Mouse (Mus musculus) MEL (cell line): ENCODE data around the gene Ikzf3.

Source experiments
- CHD1 ChIP-seq: IDR thresholded peaks from 2 replicates; pipeline ENCODE4 v1.6.1; 2012; ENCODE audit warnings: low read depth, mild to moderate bottlenecking, inconsistent platforms, low read length, improper control_type of control experiment
- CHD2 ChIP-seq: IDR thresholded peaks from 2 replicates; pipeline ENCODE4 v1.6.1; 2011; ENCODE audit warnings: low read length, improper control_type of control experiment
- CTCF ChIP-seq, 3 experiments: IDR thresholded peaks in 2 of 3; conservative IDR thresholded peaks in 1 of 3; 2 replicates each; pipeline ENCODE4 v1.5.1; 2011 to 2012; ENCODE audit warnings: low read length in 3 of 3, low read depth in 2 of 3, mild to moderate bottlenecking in 2 of 3, improper control_type of control experiment in 1 of 3, inconsistent platforms in 1 of 3, mixed read lengths in 1 of 3, moderate library complexity in 1 of 3; ENCODE audit not compliant: control insufficient read depth in 1 of 3, insufficient read depth in 1 of 3, poor library complexity in 1 of 3, severe bottlenecking in 1 of 3
- ETS1 ChIP-seq: IDR thresholded peaks from 2 replicates; pipeline ENCODE4 v1.6.1; 2012; ENCODE audit warnings: low read depth, mild to moderate bottlenecking, inconsistent platforms, low read length, improper control_type of control experiment, moderate library complexity
- GABPA ChIP-seq: IDR thresholded peaks from 2 replicates; pipeline ENCODE4 v1.6.1; 2012; ENCODE audit warnings: low read depth, mild to moderate bottlenecking, inconsistent platforms, low read length, improper control_type of control experiment, moderate library complexity
- GATA1 ChIP-seq: IDR thresholded peaks from 2 replicates; pipeline ENCODE4 v1.6.1; 2011; ENCODE audit warnings: low read depth, low read length, improper control_type of control experiment
- MAFK ChIP-seq: IDR thresholded peaks from 2 replicates; pipeline ENCODE4 v1.6.1; 2011; ENCODE audit warnings: low read depth, mild to moderate bottlenecking, low read length, improper control_type of control experiment, borderline replicate concordance
- MAX ChIP-seq: IDR thresholded peaks from 2 replicates; pipeline ENCODE4 v1.6.1; 2011; ENCODE audit warnings: low read length, improper control_type of control experiment
- MXI1 ChIP-seq: IDR thresholded peaks from 2 replicates; pipeline ENCODE4 v1.6.1; 2011; ENCODE audit warnings: mild to moderate bottlenecking, low read depth, low read length, improper control_type of control experiment
- POLR2A ChIP-seq, 2 experiments: IDR thresholded peaks; 2 replicates each; pipeline ENCODE4 v1.6.1; 2011 to 2012; ENCODE audit warnings: low read length in 2 of 2, mild to moderate bottlenecking in 2 of 2, control low read depth in 1 of 2, improper control_type of control experiment in 1 of 2, low read depth in 1 of 2, moderate library complexity in 1 of 2; ENCODE audit not compliant: control insufficient read depth in 1 of 2, insufficient read depth in 1 of 2, poor library complexity in 1 of 2
- POLR2AphosphoS2 ChIP-seq: IDR thresholded peaks from 2 replicates; pipeline ENCODE4 v1.6.1; 2011; ENCODE audit warnings: low read length, improper control_type of control experiment
- TCF12 ChIP-seq: IDR thresholded peaks from 2 replicates; pipeline ENCODE4 v1.6.1; 2014; ENCODE audit warnings: low read depth, mild to moderate bottlenecking, inconsistent platforms, low read length, improper control_type of control experiment, moderate library complexity
- ZC3H11A ChIP-seq: IDR thresholded peaks from 2 replicates; pipeline ENCODE4 v1.6.1; 2012; ENCODE audit warnings: low read depth, mild to moderate bottlenecking, inconsistent platforms, low read length, improper control_type of control experiment
- ZKSCAN1 ChIP-seq: IDR thresholded peaks from 2 replicates; pipeline ENCODE4 v1.6.1; 2012; ENCODE audit warnings: low read depth, mild to moderate bottlenecking, inconsistent platforms, low read length, improper control_type of control experiment, moderate library complexity

DNA sequence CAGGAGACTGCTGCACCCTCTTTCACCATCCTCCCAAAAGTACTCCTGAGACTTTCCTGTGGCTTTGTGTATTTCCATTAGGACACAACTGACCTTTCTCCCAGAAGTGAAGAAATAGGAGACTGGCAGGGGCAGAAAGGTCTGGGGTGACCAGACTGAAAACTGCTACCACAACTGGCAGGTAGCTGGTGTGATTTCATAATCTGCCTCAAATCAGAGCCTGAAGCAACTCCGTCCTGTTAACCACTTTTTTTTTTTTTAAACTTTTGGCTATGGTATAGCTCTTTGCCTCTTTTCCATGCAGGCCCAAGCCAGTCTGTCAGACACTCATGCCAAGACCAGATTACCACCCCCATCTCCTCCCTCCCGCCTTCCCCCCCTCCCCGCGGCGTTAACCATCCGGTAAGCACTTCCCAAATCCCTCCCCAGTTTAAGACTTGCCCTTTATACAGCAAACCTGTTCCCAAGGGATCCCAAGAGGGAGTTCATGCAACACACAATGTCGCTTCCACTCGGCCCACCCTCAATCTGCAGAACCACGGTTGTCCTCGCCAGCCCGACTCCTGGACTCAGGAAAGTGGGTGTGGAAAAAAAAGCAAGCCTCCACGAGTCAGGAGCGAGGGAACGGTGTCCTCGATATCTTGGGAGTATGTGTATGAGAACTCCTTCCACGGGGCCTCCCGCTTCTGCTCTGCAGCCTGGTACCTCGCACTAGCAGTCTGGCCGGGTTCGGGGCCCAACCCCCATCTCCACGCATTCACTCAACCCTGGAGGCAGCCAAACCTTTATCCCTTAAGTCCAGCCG, 40.5 kb upstream of the Ikzf3 start:
- no peak for TF ChIP-seq MAX
- no peak for TF ChIP-seq TCF12
- TF ChIP-seq ZC3H11A: no peak
- no peak for TF ChIP-seq CTCF (IDR thresholded peaks at IDR 0.05 in 2 of 3, conservative IDR thresholded peaks at IDR 0.05 in 1 of 3; ENCODE audit: control insufficient read depth in 1 of 3, insufficient read depth in 1 of 3, low read depth in 2 of 3, low read length in 3 of 3, poor library complexity in 1 of 3, severe bottlenecking in 1 of 3)
- no peak for TF ChIP-seq MXI1
- no peak for TF ChIP-seq POLR2A (IDR thresholded peaks at IDR 0.05; ENCODE audit: control insufficient read depth in 1 of 2, insufficient read depth in 1 of 2, low read depth in 1 of 2, low read length in 2 of 2, poor library complexity in 1 of 2)
- no peak for TF ChIP-seq CHD1
- no peak for TF ChIP-seq ETS1
- TF ChIP-seq MAFK: no peak
- no peak for TF ChIP-seq CHD2
- no peak for TF ChIP-seq ZKSCAN1
- no peak for TF ChIP-seq GABPA
- no peak for TF ChIP-seq POLR2AphosphoS2
- no peak for TF ChIP-seq GATA1
